In the genomic region with DNA sequence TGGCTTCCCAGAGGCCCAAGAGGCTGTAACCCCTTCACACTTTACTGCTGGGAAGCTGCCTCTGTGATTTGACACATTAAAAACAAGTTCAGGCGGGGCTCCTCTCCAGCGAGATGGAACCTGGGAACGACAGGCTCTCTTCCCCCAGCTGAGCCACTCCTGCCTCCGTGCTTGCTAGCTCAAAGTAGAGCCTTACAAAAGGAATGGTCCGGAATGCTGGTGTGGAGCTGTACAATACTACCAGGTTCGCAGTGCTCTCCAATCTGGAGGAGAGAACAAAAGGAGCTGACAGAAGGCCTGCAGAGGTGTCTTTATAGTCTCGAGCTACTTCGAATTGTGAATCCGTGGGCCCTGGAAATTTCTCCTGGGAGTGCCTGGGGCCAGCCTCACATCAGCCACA, we compare ENCODE assay signal across 8 mouse cellular contexts.
DNase-seq lines count a peak whose midpoint lies in the region; ATAC-seq lines count a peak whose summit lies in the region.

No protein-coding gene starts in this region.

- H3K27me3 ChIP-seq in embryonic facial prominence, embryonic 12.5 days = 0 out of 2 replicates have a peak, but pooled peaks cover 2% of the 10 kb centered on the region
- peaks cover 17% of the 10 kb centered on the region for H3K27me3 ChIP-seq in hindbrain, embryonic 13.5 days
- peaks cover 3% of the 10 kb centered on the region; the same call in 1 of the 2 replicates for H3K27me3 ChIP-seq in midbrain, embryonic 16.5 days (ENCODE audit: control insufficient read depth, insufficient read depth, low read depth, low read length)

- H3K4me1 ChIP-seq in embryonic facial prominence, embryonic 12.5 days = peaks cover 6% of the 10 kb centered on the region; the same call in 1 of the 2 replicates
- peaks cover 14% of the 10 kb centered on the region for H3K4me1 ChIP-seq in hindbrain, embryonic 13.5 days (replicated peaks)
- peaks cover 10% of the 10 kb centered on the region for H3K4me1 ChIP-seq in midbrain, embryonic 16.5 days (ENCODE audit: control insufficient read depth, insufficient read depth, low read length)

- no peaks in the 10 kb centered on the region for H3K9me3 ChIP-seq in embryonic facial prominence, embryonic 12.5 days
- no peaks in the 10 kb centered on the region for H3K9me3 ChIP-seq in hindbrain, embryonic 13.5 days
- no peaks in the 10 kb centered on the region for H3K9me3 ChIP-seq in midbrain, embryonic 16.5 days (replicated peaks; ENCODE audit: control insufficient read depth, low read length, poor library complexity, severe bottlenecking)

- no peak overlapping the region; the same call in 1 of the 2 replicates for H3K9ac ChIP-seq in embryonic facial prominence, embryonic 12.5 days
- H3K9ac ChIP-seq in hindbrain, embryonic 13.5 days = peak overlapping the region; percentile 66
- peak overlapping the region; percentile 57 for H3K9ac ChIP-seq in midbrain, embryonic 16.5 days (ENCODE audit: low read depth, low read length)

- H3K4me2 ChIP-seq in embryonic facial prominence, embryonic 12.5 days (replicated peaks) = peak overlapping the region; percentile 60
- H3K4me2 ChIP-seq in hindbrain, embryonic 13.5 days = peak overlapping the region; percentile 60
- H3K4me2 ChIP-seq in midbrain, embryonic 16.5 days (ENCODE audit: low read length) = peak overlapping the region; percentile 74

- no peak overlapping the region for H3K27ac ChIP-seq in embryonic facial prominence, embryonic 12.5 days
- no peak overlapping the region; the same call in 1 of the 2 replicates for H3K27ac ChIP-seq in hindbrain, embryonic 13.5 days
- H3K27ac ChIP-seq in midbrain, embryonic 16.5 days (ENCODE audit: low read length) = no peak overlapping the region

- intact Hi-C loops in left cerebral cortex, postnatal 4 days (cut with DNase I) = no loop called here
- intact Hi-C loops in left cerebral cortex, postnatal 10 days (cut with DNase I) = loop anchor here (10.0 kb wide), 1 partner anchor 235 kb away; no protein-coding TSS in a partner anchor

- DNase-seq in left cerebral cortex, postnatal 4 days = peak; percentile 8
- no peak for DNase-seq in left cerebral cortex, adult 11 months (ENCODE audit: low spot score)
- DNase-seq in left cerebral cortex, postnatal 10 days (ENCODE audit: extremely low spot score in 1 of 2, low spot score in 2 of 2) = no peak
- DNase-seq in adrenal gland, adult 18-20 months (ENCODE audit: low spot score in 2 of 2) = no peak
- no peak for DNase-seq in ovary, adult 18-20 months (ENCODE audit: low spot score)

- H3K36me3 ChIP-seq in embryonic facial prominence, embryonic 12.5 days = no peaks in the 10 kb centered on the region
- no peaks in the 10 kb centered on the region for H3K36me3 ChIP-seq in hindbrain, embryonic 13.5 days
- H3K36me3 ChIP-seq in midbrain, embryonic 16.5 days (ENCODE audit: control insufficient read depth, insufficient read depth, low read length) = no peaks in the 10 kb centered on the region

- 12% methylated on average over 9 of the region's 9 CpGs for WGBS in embryonic facial prominence, embryonic 12.5 days
- 4% methylated on average over 9 of the region's 9 CpGs for WGBS in hindbrain, embryonic 13.5 days
- WGBS in midbrain, embryonic 16.5 days = 7% methylated on average over 9 of the region's 9 CpGs

- ATAC-seq in embryonic facial prominence, embryonic 12.5 days (ENCODE audit: insufficient number of reproducible peaks, insufficient read depth, low FRiP score, low TSS enrichment) = no peak
- ATAC-seq in hindbrain, embryonic 13.5 days (ENCODE audit: low FRiP score) = no peak; the same call in 1 of the 2 replicates
- ATAC-seq in midbrain, embryonic 16.5 days = peak; percentile 67

- peak overlapping the region; percentile 33 for H3K4me3 ChIP-seq in embryonic facial prominence, embryonic 12.5 days
- peak overlapping the region; percentile 29 for H3K4me3 ChIP-seq in hindbrain, embryonic 13.5 days
- H3K4me3 ChIP-seq in midbrain, embryonic 16.5 days (ENCODE audit: low read depth, low read length) = peak overlapping the region; percentile 37
